Mouse (Mus musculus) intestine, embryonic 15.5 days (tissue): ENCODE data around the gene Ehd3. TPM values are rescaled to one million over a fixed set of nuclear protein-coding genes. Genes with fewer than 3 reads are reported as not detected.

ENCODE experiments used
- ATAC-seq: fragments of 200-750 bp; cut with Nextera tagmentation; 2 replicates; pipeline ENCODE4 v1.8.0; 2017; ENCODE audit warnings: moderate TSS enrichment, moderate library complexity
- H3K27ac ChIP-seq: fragments of 300-500 bp; sonication (generic); 2 replicates; pipeline ENCODE4 v1.5.1; 2015; ENCODE audit warnings: mild to moderate bottlenecking, inconsistent platforms
- H3K27me3 ChIP-seq: fragments of 300-500 bp; sonication (generic); replicated peaks from 2 replicates; pipeline ENCODE4 v1.6.1; 2015; ENCODE audit warnings: inconsistent platforms
- H3K36me3 ChIP-seq: fragments of 300-500 bp; sonication (generic); 2 replicates; pipeline ENCODE4 v1.6.1; 2015; ENCODE audit warnings: inconsistent platforms
- H3K4me1 ChIP-seq: fragments of 300-500 bp; sonication (generic); replicated peaks from 2 replicates; pipeline ENCODE4 v1.6.1; 2015; ENCODE audit warnings: inconsistent platforms
- H3K4me2 ChIP-seq: fragments of 300-500 bp; sonication (generic); replicated peaks from 2 replicates; pipeline ENCODE4 v1.6.1; 2015; ENCODE audit warnings: mild to moderate bottlenecking, inconsistent platforms
- H3K4me3 ChIP-seq: fragments of 300-500 bp; sonication (generic); replicated peaks from 2 replicates; pipeline ENCODE4 v1.5.1; 2015; ENCODE audit warnings: inconsistent platforms
- H3K9ac ChIP-seq: fragments of 300-500 bp; sonication (generic); 2 replicates; pipeline ENCODE4 v1.6.1; 2015; ENCODE audit warnings: inconsistent platforms
- H3K9me3 ChIP-seq: fragments of 300-500 bp; sonication (generic); 2 replicates; pipeline ENCODE4 v1.6.1; 2016; ENCODE audit warnings: inconsistent platforms
- WGBS: fragments of 180-500 bp; shearing (Covaris S2); methylation state at CpG from one replicate; pipeline ENCODE4 v1.1.7; 2015; 5-methylcytosine and 5-hydroxymethylcytosine counted together
- polyA plus RNA-seq: library from polyadenylated mRNA; unstranded; fragments of >200 nt; fragmentation: Nextera tagmentation; extraction: Ambion mirVana; gene quantifications from 2 replicates; pipeline ENCODE4 v1.2.1, GENCODE M21; 2015

Gene Ehd3
- polyA plus RNA-seq, 1 experiment from 2014 or later, result 6.2 TPM

DNA sequence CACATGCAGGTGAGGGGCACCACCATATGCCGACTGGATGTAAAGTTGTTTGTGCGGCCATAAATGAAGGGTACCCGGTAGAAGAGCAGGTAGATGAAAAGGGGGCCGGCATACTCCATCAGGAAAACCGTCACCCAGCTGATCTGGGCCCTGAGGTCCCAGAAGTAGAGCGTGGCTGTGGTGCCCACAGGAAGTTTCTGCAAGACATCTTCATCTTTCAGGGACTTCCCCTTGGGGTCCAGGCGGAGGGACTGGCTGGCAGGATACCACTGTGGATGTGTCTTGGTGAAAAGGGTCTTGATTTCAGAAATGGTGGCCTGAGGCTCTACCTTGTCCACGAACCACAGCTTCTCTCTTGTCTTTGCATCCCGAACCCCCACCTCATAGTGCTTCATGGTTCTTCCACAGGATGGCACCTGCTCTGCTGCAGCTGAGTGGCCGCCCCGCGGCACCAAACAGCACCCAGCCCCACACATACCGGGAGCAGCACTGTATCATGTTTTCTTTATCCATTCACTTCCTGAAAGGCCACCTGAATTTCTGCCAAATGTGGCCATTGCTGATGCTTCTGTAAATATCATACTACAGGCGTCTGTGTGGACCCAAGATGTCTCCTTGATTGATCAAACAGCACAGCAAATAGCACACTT lies 67.1 kb downstream of the Ehd3 start:
- H3K4me1 ChIP-seq, result no peaks in the 10 kb centered on the region
- H3K27me3 ChIP-seq, result no peaks in the 10 kb centered on the region
- no peak overlapping the region for H3K4me3 ChIP-seq
- ATAC-seq, result no peak
- 88% methylated on average over 14 of the region's 14 CpGs for WGBS
- H3K4me2 ChIP-seq, result no peak overlapping the region
- H3K9me3 ChIP-seq, result no peaks in the 10 kb centered on the region
- no peak overlapping the region for H3K27ac ChIP-seq
- H3K9ac ChIP-seq, result no peak overlapping the region
- no peaks in the 10 kb centered on the region for H3K36me3 ChIP-seq

DNA sequence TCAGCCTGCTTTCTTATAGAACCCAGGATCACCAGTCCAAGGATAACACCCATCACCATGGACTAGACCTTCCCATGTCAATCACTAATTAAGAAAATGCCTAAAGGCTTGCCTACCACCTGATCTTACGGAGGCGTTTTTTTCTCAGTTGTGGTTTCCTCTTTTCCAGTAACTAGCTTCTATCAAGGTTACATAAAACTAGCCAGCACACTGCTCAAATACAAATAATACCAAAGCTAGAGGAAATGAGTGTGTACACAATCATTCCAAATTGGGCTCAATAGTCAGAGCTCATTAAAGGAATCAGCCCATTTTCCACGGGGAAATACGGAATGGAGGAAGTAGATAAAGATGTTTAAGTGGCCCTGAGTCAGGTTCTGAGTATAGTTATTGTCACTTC lies 71.3 kb downstream of the Ehd3 start:
- ATAC-seq, result no peak
- Histone ChIP-seq H3K4me1 (no peaks in the 10 kb centered on the region), H3K9me3 (no peaks in the 10 kb centered on the region), H3K27ac (no peak overlapping the region), H3K27me3 (no peaks in the 10 kb centered on the region), H3K4me3 (no peak overlapping the region), H3K9ac (no peak overlapping the region), H3K36me3 (no peaks in the 10 kb centered on the region), H3K4me2 (no peak overlapping the region)
- WGBS, result 81% methylated on average over 4 of the region's 4 CpGs

DNA sequence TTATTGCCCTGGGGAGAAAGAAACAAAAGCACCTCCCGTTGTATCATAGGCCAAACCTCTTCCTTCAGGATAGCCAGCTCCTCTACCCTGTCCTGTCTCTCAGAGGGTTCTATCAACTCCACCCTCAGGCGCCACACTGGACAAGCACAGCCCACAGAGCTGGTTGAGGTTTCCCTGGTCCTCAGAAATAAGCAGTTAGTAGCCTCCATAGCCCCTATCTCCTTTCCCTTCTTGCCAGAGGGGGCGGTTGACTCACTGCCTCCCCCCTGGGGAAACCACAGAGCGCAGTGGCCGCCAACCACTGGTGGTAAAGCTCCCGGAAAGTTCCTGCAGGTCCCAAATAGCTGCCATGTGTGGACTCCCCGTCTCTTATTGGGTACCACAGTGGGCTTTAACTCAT lies 71.7 kb downstream of the Ehd3 start:
- Histone ChIP-seq H3K27ac (no peak overlapping the region), H3K27me3 (no peaks in the 10 kb centered on the region), H3K4me3 (no peak overlapping the region), H3K4me1 (no peaks in the 10 kb centered on the region), H3K4me2 (no peak overlapping the region), H3K9me3 (no peaks in the 10 kb centered on the region), H3K9ac (no peak overlapping the region), H3K36me3 (no peaks in the 10 kb centered on the region)
- no peak for ATAC-seq
- WGBS, result 81% methylated on average over 7 of the region's 7 CpGs

DNA sequence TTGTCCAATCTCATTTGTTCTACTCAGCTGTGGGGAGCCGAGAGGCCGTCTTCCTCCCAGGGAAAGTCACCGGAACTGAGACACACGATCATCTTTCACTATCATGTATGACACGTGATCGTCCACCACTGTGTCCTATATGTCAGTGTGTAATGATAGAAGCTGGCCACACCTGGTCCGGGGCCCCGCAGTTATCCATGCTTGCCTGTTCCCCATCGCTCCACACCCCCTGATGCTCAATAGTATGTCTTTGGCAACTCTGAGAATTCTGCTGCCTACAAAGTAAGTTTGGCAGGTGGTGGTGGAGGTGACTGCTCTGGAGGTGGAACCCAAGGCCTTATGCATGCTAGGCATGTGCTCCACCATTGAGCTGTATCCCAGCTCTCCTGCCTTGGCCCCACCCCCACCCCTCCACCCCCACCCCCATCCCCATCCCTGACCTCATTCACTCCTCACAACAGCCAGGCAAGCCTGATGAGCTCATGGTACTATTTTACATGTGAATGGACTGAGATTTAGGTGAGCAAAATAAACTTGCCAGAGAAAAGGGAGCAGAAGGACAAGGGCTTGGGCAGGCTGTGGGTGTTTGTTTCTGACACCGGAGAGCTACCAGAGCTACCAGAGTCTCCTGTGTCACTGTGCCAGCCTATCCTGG lies 75.5 kb downstream of the Ehd3 start:
- no peak for ATAC-seq
- Histone ChIP-seq H3K36me3 (no peaks in the 10 kb centered on the region), H3K27me3 (no peaks in the 10 kb centered on the region), H3K9me3 (no peaks in the 10 kb centered on the region), H3K4me3 (no peak overlapping the region), H3K4me2 (no peak overlapping the region), H3K27ac (no peak overlapping the region), H3K4me1 (no peaks in the 10 kb centered on the region), H3K9ac (no peak overlapping the region)
- 95% methylated on average over 10 of the region's 10 CpGs for WGBS

DNA sequence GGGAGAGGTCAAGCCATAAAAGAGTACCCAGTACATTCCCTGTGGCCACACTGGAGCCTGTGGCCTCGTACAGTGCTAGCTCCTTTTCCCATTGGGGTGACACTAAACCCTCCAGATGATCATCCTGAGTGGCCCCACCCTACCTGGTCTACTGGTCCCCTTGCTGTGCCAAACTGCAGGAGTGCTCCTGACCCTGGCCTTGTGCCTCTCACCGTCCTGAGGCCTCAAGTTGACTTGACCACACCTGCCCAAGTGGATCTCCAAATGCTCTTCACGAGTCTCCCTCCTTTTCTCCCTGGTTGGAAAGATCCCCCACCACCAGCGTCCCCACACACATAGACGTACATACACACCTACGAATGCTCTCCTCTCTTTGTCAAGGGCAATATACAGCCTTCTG lies 76.4 kb downstream of the Ehd3 start:
- no peak overlapping the region for H3K4me2 ChIP-seq
- 84% methylated on average over 6 of the region's 6 CpGs for WGBS
- no peak for ATAC-seq

DNA sequence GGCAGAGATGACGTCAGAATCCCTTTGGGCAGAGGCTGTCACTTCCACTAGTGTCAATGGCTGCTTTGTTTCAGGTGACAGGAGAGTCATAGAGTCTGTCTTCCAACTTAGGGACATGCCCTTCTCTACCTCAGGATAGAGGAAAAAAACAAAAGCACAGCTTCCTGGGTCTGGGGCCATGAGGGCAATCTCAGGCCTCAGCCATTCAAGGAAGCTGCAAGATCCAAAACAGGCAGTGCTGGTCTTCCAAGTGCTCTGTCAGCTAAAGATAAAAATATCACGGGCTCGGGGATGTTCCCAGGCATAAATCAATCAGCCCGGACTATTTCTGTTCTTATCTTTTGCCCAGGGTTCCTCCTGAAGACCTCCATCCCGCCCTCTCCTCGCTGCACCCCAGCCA lies 77.4 kb downstream of the Ehd3 start:
- H3K4me2 ChIP-seq, result no peak overlapping the region
- no peaks in the 10 kb centered on the region for H3K36me3 ChIP-seq
- no peak for ATAC-seq
- no peak overlapping the region for H3K9ac ChIP-seq
- WGBS, result 40% methylated on average over 6 of the region's 6 CpGs
- H3K27me3 ChIP-seq, result no peaks in the 10 kb centered on the region
- no peak overlapping the region for H3K4me3 ChIP-seq
- no peak overlapping the region for H3K27ac ChIP-seq
- no peaks in the 10 kb centered on the region for H3K9me3 ChIP-seq
- H3K4me1 ChIP-seq, result no peaks in the 10 kb centered on the region

More for the DNA sequence above, 76.4 kb downstream of the Ehd3 start:
- H3K4me3 ChIP-seq, result no peak overlapping the region
- no peak overlapping the region for H3K27ac ChIP-seq
- no peaks in the 10 kb centered on the region for H3K9me3 ChIP-seq
- no peaks in the 10 kb centered on the region for H3K27me3 ChIP-seq
- H3K9ac ChIP-seq, result no peak overlapping the region
- no peaks in the 10 kb centered on the region for H3K36me3 ChIP-seq
- H3K4me1 ChIP-seq, result no peaks in the 10 kb centered on the region

Other genes with a start within 250 kb of the Ehd3 start
- gene Galnt14, start 93.7 kb upstream of the Ehd3 start, polyA plus RNA-seq, result 0.67 and 0.90 TPM in 2 replicates
- 1.9 and 2.3 TPM in 2 replicates for gene Xdh, start 146.1 kb downstream of the Ehd3 start, polyA plus RNA-seq
- 0.10 and 0.36 TPM in 2 replicates for gene Srd5a2, start 243.8 kb downstream of the Ehd3 start, polyA plus RNA-seq